Mouse (Mus musculus) limb, embryonic 15.5 days (tissue): ENCODE measurements around the gene Fat2. TPM values are rescaled to one million over a fixed set of nuclear protein-coding genes. Genes with fewer than 3 reads are reported as not detected.

Experiments
- ATAC-seq: fragments of 200-750 bp; cut with Nextera tagmentation; 2 replicates; pipeline ENCODE4 v1.8.0; 2017; ENCODE audit warnings: low read depth, moderate TSS enrichment; ENCODE audit not compliant: insufficient number of reproducible peaks, low FRiP score, low TSS enrichment
- H3K27ac ChIP-seq: fragments of 300-500 bp; sonication (generic); 2 replicates; pipeline ENCODE4 v1.5.1; 2015; ENCODE audit warnings: moderate library complexity, mild to moderate bottlenecking, inconsistent platforms
- H3K27me3 ChIP-seq: fragments of 300-500 bp; sonication (generic); 2 replicates; pipeline ENCODE4 v1.6.1; 2015; ENCODE audit warnings: inconsistent platforms
- H3K36me3 ChIP-seq: fragments of 300-500 bp; sonication (generic); 2 replicates; pipeline ENCODE4 v1.6.1; 2015; ENCODE audit warnings: inconsistent platforms
- H3K4me1 ChIP-seq: fragments of 300-500 bp; sonication (generic); 2 replicates; pipeline ENCODE4 v1.6.1; 2015; ENCODE audit warnings: inconsistent platforms
- H3K4me2 ChIP-seq: fragments of 300-500 bp; sonication (generic); 2 replicates; pipeline ENCODE4 v1.6.1; 2015; ENCODE audit warnings: mild to moderate bottlenecking, inconsistent platforms
- H3K4me3 ChIP-seq: fragments of 300-500 bp; sonication (generic); 2 replicates; pipeline ENCODE4 v1.5.1; 2015; ENCODE audit warnings: mild to moderate bottlenecking, inconsistent platforms
- H3K9ac ChIP-seq: fragments of 300-500 bp; sonication (generic); 2 replicates; pipeline ENCODE4 v1.6.1; 2015; ENCODE audit warnings: inconsistent platforms
- H3K9me3 ChIP-seq: fragments of 300-500 bp; sonication (generic); 2 replicates; pipeline ENCODE4 v1.6.1; 2016; ENCODE audit warnings: inconsistent platforms
- WGBS: fragments of 180-500 bp; shearing (Covaris S2); methylation state at CpG from one replicate; pipeline ENCODE4 v1.1.7; 2015; 5-methylcytosine and 5-hydroxymethylcytosine counted together
- polyA plus RNA-seq: library from polyadenylated mRNA; unstranded; fragments of >200 nt; fragmentation: Nextera tagmentation; extraction: Ambion mirVana; gene quantifications from 2 replicates; pipeline ENCODE4 v1.2.1, GENCODE M21; 2015

Fat2 gene
- polyA plus RNA-seq, 1 experiment from 2014 or later = 1.1 TPM

GRCm38 (mm10) chr11:55289851-55290391 is 46.4 kb downstream of the Fat2 start:
- 82% methylated on average over 5 of the region's 5 CpGs for WGBS
- H3K9ac ChIP-seq = no peak overlapping the region
- H3K27ac ChIP-seq = no peak overlapping the region
- H3K36me3 ChIP-seq = no peaks in the 10 kb centered on the region
- no peak overlapping the region for H3K4me3 ChIP-seq
- ATAC-seq = no peak
- no peaks in the 10 kb centered on the region for H3K9me3 ChIP-seq
- H3K4me2 ChIP-seq = no peak overlapping the region
- no peaks in the 10 kb centered on the region for H3K27me3 ChIP-seq
- no peaks in the 10 kb centered on the region for H3K4me1 ChIP-seq

GRCm38 (mm10) chr11:55274756-55275155 is 61.6 kb downstream of the Fat2 start:
- 89% methylated on average over 6 of the region's 6 CpGs for WGBS
- Histone ChIP-seq H3K27me3 (no peaks in the 10 kb centered on the region), H3K4me1 (no peaks in the 10 kb centered on the region), H3K9me3 (no peaks in the 10 kb centered on the region), H3K4me2 (no peak overlapping the region), H3K4me3 (no peak overlapping the region), H3K9ac (no peak overlapping the region), H3K27ac (no peak overlapping the region), H3K36me3 (no peaks in the 10 kb centered on the region)
- ATAC-seq = no peak

- Histone ChIP-seq H3K27me3 (no peaks in the 10 kb centered on the region), H3K4me3 (no peak overlapping the region), H3K9ac (no peak overlapping the region), H3K9me3 (no peaks in the 10 kb centered on the region), H3K27ac (no peak overlapping the region), H3K4me1 (no peaks in the 10 kb centered on the region), H3K36me3 (no peaks in the 10 kb centered on the region), H3K4me2 (no peak overlapping the region)
- ATAC-seq = no peak
- 83% methylated on average over 6 of the region's 6 CpGs for WGBS
Observed at GRCm38 (mm10) chr11:55268580-55268979, 67.8 kb downstream of the Fat2 start.

GRCm38 (mm10) chr11:55265647-55266046 is 70.7 kb downstream of the Fat2 start:
- Histone ChIP-seq H3K9me3 (no peaks in the 10 kb centered on the region), H3K4me2 (no peak overlapping the region), H3K36me3 (no peaks in the 10 kb centered on the region), H3K27ac (no peak overlapping the region), H3K27me3 (no peaks in the 10 kb centered on the region), H3K4me3 (no peak overlapping the region), H3K9ac (no peak overlapping the region), H3K4me1 (no peaks in the 10 kb centered on the region)
- WGBS = 53% methylated on average over 2 of the region's 2 CpGs
- ATAC-seq = no peak

DNA sequence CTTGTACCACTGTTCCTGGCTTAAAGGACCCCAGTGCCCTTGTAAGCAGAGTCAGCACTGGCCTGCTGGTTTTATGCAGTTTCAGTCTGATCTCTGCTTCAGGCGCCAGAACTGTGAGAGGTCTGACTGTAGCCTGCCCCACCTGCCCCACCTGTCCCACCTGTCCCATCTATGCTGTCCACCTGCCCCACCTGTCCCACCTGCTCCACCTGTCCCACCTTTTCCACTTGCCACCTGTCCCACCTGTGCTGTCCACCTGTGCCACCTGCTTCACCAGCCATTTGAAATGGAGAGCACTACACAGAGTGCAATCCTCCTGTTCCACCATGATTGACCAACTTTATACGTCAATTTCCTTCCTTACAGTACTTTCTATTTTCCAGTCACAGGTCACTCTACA is 72.0 kb downstream of the Fat2 start:
- no peak overlapping the region for H3K4me2 ChIP-seq
- H3K4me1 ChIP-seq = no peaks in the 10 kb centered on the region
- no peak overlapping the region for H3K9ac ChIP-seq
- no peaks in the 10 kb centered on the region for H3K36me3 ChIP-seq
- H3K9me3 ChIP-seq = no peaks in the 10 kb centered on the region
- no peak overlapping the region for H3K27ac ChIP-seq
- 78% methylated on average over 2 of the region's 2 CpGs for WGBS
- H3K27me3 ChIP-seq = no peaks in the 10 kb centered on the region
- H3K4me3 ChIP-seq = no peak overlapping the region
- no peak for ATAC-seq

DNA sequence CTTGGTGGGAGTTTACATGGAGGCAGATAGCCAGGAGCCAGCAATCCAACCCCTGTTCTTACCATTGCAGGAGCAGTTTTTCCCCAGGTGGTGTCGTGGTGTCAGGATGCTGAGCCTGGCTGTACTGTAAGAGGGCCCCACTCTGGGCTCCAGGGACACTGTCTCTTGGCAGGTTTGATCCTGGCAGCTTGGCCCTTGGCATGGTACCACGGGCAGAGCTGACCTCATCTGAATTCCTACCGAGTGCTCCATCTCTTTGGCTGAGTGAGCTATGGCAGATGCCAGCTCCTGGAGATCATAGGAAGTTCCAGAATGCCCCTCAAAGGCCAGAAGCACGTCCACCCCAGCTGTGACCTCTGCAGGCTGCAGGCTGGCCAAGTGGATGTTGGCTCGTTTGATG is 74.4 kb downstream of the Fat2 start:
- Histone ChIP-seq H3K9me3 (no peaks in the 10 kb centered on the region), H3K4me2 (no peak overlapping the region), H3K36me3 (no peaks in the 10 kb centered on the region), H3K9ac (no peak overlapping the region), H3K4me3 (no peak overlapping the region), H3K27me3 (no peaks in the 10 kb centered on the region), H3K4me1 (no peaks in the 10 kb centered on the region), H3K27ac (no peak overlapping the region)
- 59% methylated on average over 5 of the region's 5 CpGs for WGBS
- no peak for ATAC-seq

- H3K9me3 ChIP-seq = no peaks in the 10 kb centered on the region
- no peaks in the 10 kb centered on the region for H3K27me3 ChIP-seq
- no peaks in the 10 kb centered on the region for H3K4me1 ChIP-seq
- no peak for ATAC-seq
- no peak overlapping the region for H3K27ac ChIP-seq
- no peak overlapping the region for H3K4me2 ChIP-seq
- 83% methylated on average over 4 of the region's 4 CpGs for WGBS
- no peaks in the 10 kb centered on the region for H3K36me3 ChIP-seq
- H3K9ac ChIP-seq = no peak overlapping the region
- no peak overlapping the region for H3K4me3 ChIP-seq
Observed at GRCm38 (mm10) chr11:55261105-55261504, 75.3 kb downstream of the Fat2 start.

DNA sequence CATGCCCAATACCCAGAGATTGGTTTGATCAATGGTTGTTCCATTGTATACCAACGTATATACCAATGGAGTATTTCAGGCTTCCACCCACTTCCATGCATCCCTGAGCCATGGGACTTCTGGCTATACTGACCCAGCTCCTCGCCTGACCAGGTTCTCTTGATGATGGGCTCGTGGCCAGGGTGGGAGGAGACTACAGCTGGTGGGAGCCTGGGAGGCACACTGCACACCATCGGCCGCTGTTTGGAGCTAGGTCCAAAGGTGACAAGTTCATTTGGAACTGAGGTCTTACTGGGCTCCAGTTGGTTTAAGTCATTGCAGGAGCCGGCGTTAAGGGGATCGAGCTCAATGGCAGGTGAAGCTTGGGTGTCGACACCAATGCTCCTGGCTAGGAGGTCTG is 83.0 kb downstream of the Fat2 start:
- no peak overlapping the region for H3K9ac ChIP-seq
- ATAC-seq = no peak
- 91% methylated on average over 9 of the region's 9 CpGs for WGBS
- H3K27ac ChIP-seq = no peak overlapping the region
- no peaks in the 10 kb centered on the region for H3K4me1 ChIP-seq
- no peaks in the 10 kb centered on the region for H3K27me3 ChIP-seq
- H3K36me3 ChIP-seq = no peaks in the 10 kb centered on the region
- H3K9me3 ChIP-seq = no peaks in the 10 kb centered on the region
- no peak overlapping the region for H3K4me2 ChIP-seq
- no peak overlapping the region for H3K4me3 ChIP-seq

DNA sequence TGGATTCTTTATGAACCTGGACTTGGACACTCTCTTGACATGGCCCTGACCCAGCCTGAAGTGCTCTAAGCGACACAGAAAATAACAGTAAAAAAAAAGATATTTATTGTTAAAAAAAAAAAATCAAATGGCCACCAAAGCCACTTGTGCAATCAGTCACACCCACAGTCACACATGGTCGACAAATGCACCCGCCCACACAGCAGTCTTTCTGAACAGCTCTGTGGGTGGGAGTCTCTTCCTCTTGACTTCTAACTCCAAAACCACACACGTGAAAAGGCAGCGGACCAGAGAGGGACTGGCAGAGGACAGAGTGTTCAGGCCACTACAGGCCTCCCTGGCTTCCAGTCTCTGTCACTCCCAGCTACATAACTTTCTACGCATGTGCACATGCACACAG is 85.8 kb downstream of the Fat2 start:
- Histone ChIP-seq H3K4me1 (no peaks in the 10 kb centered on the region), H3K27ac (no peak overlapping the region), H3K27me3 (no peaks in the 10 kb centered on the region), H3K9ac (no peak overlapping the region), H3K36me3 (no peaks in the 10 kb centered on the region), H3K4me3 (no peak overlapping the region), H3K9me3 (no peaks in the 10 kb centered on the region), H3K4me2 (no peak overlapping the region)
- 73% methylated on average over 6 of the region's 6 CpGs for WGBS
- ATAC-seq = no peak

- Histone ChIP-seq H3K9ac (no peak overlapping the region), H3K27me3 (no peaks in the 10 kb centered on the region), H3K4me2 (no peak overlapping the region), H3K9me3 (no peaks in the 10 kb centered on the region), H3K4me1 (no peaks in the 10 kb centered on the region), H3K4me3 (no peak overlapping the region), H3K36me3 (no peaks in the 10 kb centered on the region), H3K27ac (no peak overlapping the region)
- no peak for ATAC-seq
- 64% methylated on average over 7 of the region's 7 CpGs for WGBS
Observed at GRCm38 (mm10) chr11:55240556-55240955, 95.8 kb downstream of the Fat2 start.

- H3K9me3 ChIP-seq = no peaks in the 10 kb centered on the region
- ATAC-seq = no peak
- H3K4me1 ChIP-seq = no peaks in the 10 kb centered on the region
- H3K27me3 ChIP-seq = no peaks in the 10 kb centered on the region
- H3K4me3 ChIP-seq = no peak overlapping the region
- H3K4me2 ChIP-seq = no peak overlapping the region
- H3K36me3 ChIP-seq = peaks cover 3% of the 10 kb centered on the region
- WGBS = 68% methylated on average over 3 of the region's 3 CpGs
- no peak overlapping the region for H3K9ac ChIP-seq
- no peak overlapping the region for H3K27ac ChIP-seq
Observed at GRCm38 (mm10) chr11:55239496-55239895, 96.9 kb downstream of the Fat2 start.

DNA sequence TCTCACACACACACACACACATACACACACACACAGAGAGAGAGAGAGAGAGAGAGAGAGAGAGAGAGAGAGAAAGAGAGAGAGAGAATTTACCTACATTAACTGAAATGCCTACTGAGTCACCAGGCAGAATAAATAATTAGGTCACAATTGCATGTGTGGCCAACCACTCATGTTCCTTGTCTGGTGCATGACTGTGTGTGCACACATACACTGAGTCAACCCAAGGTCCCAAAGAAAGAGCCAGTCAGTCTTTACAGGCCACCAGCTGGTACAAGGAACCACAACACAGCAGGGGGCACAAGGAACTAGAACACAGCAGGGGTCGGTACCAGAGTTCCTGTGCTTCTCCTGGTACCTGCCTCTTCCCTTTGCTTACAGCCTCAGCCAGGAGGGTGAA is 99.5 kb downstream of the Fat2 start:
- ATAC-seq = no peak
- Histone ChIP-seq H3K9me3 (no peaks in the 10 kb centered on the region), H3K27ac (no peak overlapping the region), H3K4me2 (no peak overlapping the region), H3K4me3 (no peak overlapping the region), H3K27me3 (no peaks in the 10 kb centered on the region), H3K36me3 (peaks cover 15% of the 10 kb centered on the region), H3K4me1 (no peaks in the 10 kb centered on the region), H3K9ac (no peak overlapping the region)
- WGBS = 63% methylated on average over 1 of the region's 1 CpGs

GRCm38 (mm10) chr11:55234791-55235190 is 101.6 kb downstream of the Fat2 start:
- no peaks in the 10 kb centered on the region for H3K4me1 ChIP-seq
- H3K36me3 ChIP-seq = peaks cover 24% of the 10 kb centered on the region
- H3K9me3 ChIP-seq = no peaks in the 10 kb centered on the region
- 79% methylated on average over 4 of the region's 4 CpGs for WGBS
- no peaks in the 10 kb centered on the region for H3K27me3 ChIP-seq
- H3K9ac ChIP-seq = no peak overlapping the region
- no peak overlapping the region for H3K27ac ChIP-seq
- no peak overlapping the region for H3K4me2 ChIP-seq
- no peak overlapping the region for H3K4me3 ChIP-seq
- ATAC-seq = no peak
